Mouse (Mus musculus): ENCODE data around the gene Sptbn4.

The Sptbn4 gene

GRCm38 (mm10) chr7:27327500-27327899 is 120.0 kb downstream of the Sptbn4 start:
- DNase-seq (ENCODE audit: low spot score in 2 of 2) = no peak

GRCm38 (mm10) chr7:27326101-27326880 is 121.2 kb downstream of the Sptbn4 start:
- DNase-seq (ENCODE audit: low spot score in 2 of 2) = no peak

- DNase-seq (ENCODE audit: low spot score in 2 of 2) = no peak
These were observed 121.8 kb downstream of the Sptbn4 start for GRCm38 (mm10) chr7:27325697-27326096.

GRCm38 (mm10) chr7:27324928-27325327 is 122.6 kb downstream of the Sptbn4 start:
- DNase-seq (ENCODE audit: low spot score in 2 of 2) = no peak

GRCm38 (mm10) chr7:27324161-27324560 is 123.3 kb downstream of the Sptbn4 start:
- no peak for DNase-seq (ENCODE audit: low spot score in 2 of 2)

- DNase-seq (ENCODE audit: low spot score in 2 of 2) = no peak
These were observed 124.5 kb downstream of the Sptbn4 start for GRCm38 (mm10) chr7:27323001-27323400.

GRCm38 (mm10) chr7:27322291-27322690 is 125.2 kb downstream of the Sptbn4 start:
- DNase-seq (ENCODE audit: low spot score in 2 of 2) = no peak

GRCm38 (mm10) chr7:27319411-27319810 is 128.1 kb downstream of the Sptbn4 start:
- DNase-seq (ENCODE audit: low spot score in 2 of 2) = no peak

- DNase-seq (ENCODE audit: low spot score in 2 of 2) = no peak
These were observed 131.5 kb downstream of the Sptbn4 start for GRCm38 (mm10) chr7:27315958-27316357.

- DNase-seq (ENCODE audit: low spot score in 2 of 2) = no peak
These were observed 133.1 kb downstream of the Sptbn4 start for GRCm38 (mm10) chr7:27314393-27314792.

- DNase-seq (ENCODE audit: low spot score in 2 of 2) = no peak
These were observed 135.7 kb downstream of the Sptbn4 start for GRCm38 (mm10) chr7:27311651-27312284.

- no peak for DNase-seq (ENCODE audit: low spot score in 2 of 2)
These were observed 136.4 kb downstream of the Sptbn4 start for GRCm38 (mm10) chr7:27310996-27311535.

- DNase-seq (ENCODE audit: low spot score in 2 of 2) = no peak
These were observed 137.2 kb downstream of the Sptbn4 start for GRCm38 (mm10) chr7:27310306-27310705.

GRCm38 (mm10) chr7:27309832-27310231 is 137.7 kb downstream of the Sptbn4 start:
- DNase-seq (ENCODE audit: low spot score in 2 of 2) = no peak

GRCm38 (mm10) chr7:27308821-27309549 is 138.5 kb downstream of the Sptbn4 start:
- no peak for DNase-seq (ENCODE audit: low spot score in 2 of 2)

GRCm38 (mm10) chr7:27307551-27307950 is 139.9 kb downstream of the Sptbn4 start:
- DNase-seq (ENCODE audit: low spot score in 2 of 2) = no peak
